Comparison of ENCODE assay signal across 27 mouse cellular contexts in genomic region chr17:85353636-85354035, GRCm38 (mm10).
DNase-seq lines count a peak whose midpoint lies in the region; ATAC-seq and TF ChIP-seq lines count a peak whose summit lies in the region.
"Had no signal": no experiment of that assay in that cellular context is flagged by ENCODE, and none has a peak within 500 bp of the region (broad histone marks: within the 10 kb centered on the region; RNA-seq: fewer than 3 reads in every experiment).

No protein-coding gene starts in this region.

- no peaks in the 10 kb centered on the region for H3K27me3 ChIP-seq in cerebellum, adult 2 months (ENCODE audit: control insufficient read depth, insufficient read depth, low read length)
- H3K27me3 ChIP-seq in hindbrain, postnatal 0 days (ENCODE audit: insufficient read depth, low read length), result no peaks in the 10 kb centered on the region
- H3K27me3 ChIP-seq in hindbrain, embryonic 13.5 days, result no peaks in the 10 kb centered on the region
- H3K27me3 ChIP-seq in midbrain, postnatal 0 days (ENCODE audit: insufficient read depth, low read length), result no peaks in the 10 kb centered on the region
- H3K27me3 ChIP-seq in midbrain, embryonic 15.5 days (replicated peaks), result no peaks in the 10 kb centered on the region
- H3K27me3 ChIP-seq: embryonic facial prominence, embryonic 13.5 days; forebrain, embryonic 13.5 days; heart, embryonic 12.5 days; heart, embryonic 15.5 days; hindbrain, embryonic 15.5 days; intestine, embryonic 15.5 days had no signal

- peaks cover 13% of the 10 kb centered on the region for H3K4me1 ChIP-seq in cerebellum, adult 2 months (ENCODE audit: control insufficient read depth, insufficient read depth, low read length)
- H3K4me1 ChIP-seq in hindbrain, postnatal 0 days (ENCODE audit: insufficient read depth, low read length), result no peaks in the 10 kb centered on the region; the same call in 1 of the 2 replicates
- H3K4me1 ChIP-seq in hindbrain, embryonic 13.5 days (replicated peaks), result no peaks in the 10 kb centered on the region
- H3K4me1 ChIP-seq in midbrain, postnatal 0 days (ENCODE audit: insufficient read depth, low read length), result no peaks in the 10 kb centered on the region
- no peaks in the 10 kb centered on the region for H3K4me1 ChIP-seq in midbrain, embryonic 15.5 days
- H3K4me1 ChIP-seq: embryonic facial prominence, embryonic 13.5 days; heart, embryonic 12.5 days; heart, embryonic 15.5 days; hindbrain, embryonic 15.5 days; intestine, embryonic 15.5 days had no signal

- no peak for DNase-seq in cerebellum, adult 9-10 months
- DNase-seq in cerebellum, postnatal 25 days, result peak; percentile 15 to 21
- no peak for DNase-seq in cerebellum, adult 2 months
- peak; percentile 24 for DNase-seq in hindbrain, postnatal 0 days (ENCODE audit: low spot score)
- peak; percentile 15 for DNase-seq in midbrain, postnatal 0 days (ENCODE audit: low spot score)
- DNase-seq: adrenal gland, postnatal 25 days; cerebellum, adult 11-12 months; embryo, embryonic 11 days; gastrocnemius, adult 2 months; gastrocnemius, postnatal 14 days; heart, adult 18-20 months; heart, postnatal 14 days; heart, postnatal 4 days; kidney, adult 11 months had no signal

- no peak overlapping the region for H3K9ac ChIP-seq in hindbrain, postnatal 0 days (replicated peaks; ENCODE audit: low read length)
- H3K9ac ChIP-seq in hindbrain, embryonic 13.5 days, result no peak overlapping the region
- H3K9ac ChIP-seq in midbrain, postnatal 0 days (replicated peaks; ENCODE audit: low read length, poor library complexity, severe bottlenecking), result no peak overlapping the region
- H3K9ac ChIP-seq in midbrain, embryonic 15.5 days, result no peak overlapping the region
- H3K9ac ChIP-seq: embryonic facial prominence, embryonic 13.5 days; forebrain, embryonic 13.5 days; heart, embryonic 12.5 days; heart, embryonic 15.5 days; hindbrain, embryonic 15.5 days; intestine, embryonic 15.5 days had no signal

- H3K4me2 ChIP-seq in hindbrain, postnatal 0 days (ENCODE audit: low read depth, low read length), result no peak overlapping the region
- no peak overlapping the region for H3K4me2 ChIP-seq in hindbrain, embryonic 13.5 days
- H3K4me2 ChIP-seq in midbrain, postnatal 0 days (ENCODE audit: low read depth, low read length, poor library complexity, severe bottlenecking), result no peak overlapping the region
- no peak overlapping the region for H3K4me2 ChIP-seq in midbrain, embryonic 15.5 days
- H3K4me2 ChIP-seq: embryonic facial prominence, embryonic 13.5 days; forebrain, embryonic 13.5 days; heart, embryonic 12.5 days; heart, embryonic 15.5 days; hindbrain, embryonic 15.5 days; intestine, embryonic 15.5 days had no signal

- ATAC-seq in cerebellum, adult (ENCODE audit: insufficient number of reproducible peaks, low FRiP score, low TSS enrichment), result 0 out of 2 replicates have a peak, but pooled peaks have one; percentile 27
- no peak for ATAC-seq in hindbrain, postnatal 0 days
- no peak for ATAC-seq in hindbrain, embryonic 13.5 days (ENCODE audit: low FRiP score)
- ATAC-seq in midbrain, postnatal 0 days (ENCODE audit: low FRiP score), result no peak
- no peak for ATAC-seq in midbrain, embryonic 15.5 days (replicated peaks)
- ATAC-seq: activated CD4-positive, CD25-positive, alpha-beta regulatory T cell, adult 4 months; forebrain, embryonic 13.5 days; forebrain, embryonic 16.5 days; intestine, embryonic 15.5 days had no signal

- 19% methylated on average over 10 of the region's 10 CpGs for WGBS in cerebellum, adult 2 months
- WGBS in hindbrain, postnatal 0 days, result 58% methylated on average over 10 of the region's 10 CpGs
- 82% methylated on average over 10 of the region's 10 CpGs for WGBS in hindbrain, embryonic 13.5 days
- WGBS in midbrain, postnatal 0 days, result 75% methylated on average over 10 of the region's 10 CpGs
- WGBS in midbrain, embryonic 15.5 days, result 82% methylated on average over 10 of the region's 10 CpGs

- H3K27ac ChIP-seq in cerebellum, adult 2 months (ENCODE audit: insufficient read depth, low read length), result no peak overlapping the region
- H3K27ac ChIP-seq in hindbrain, postnatal 0 days, result 0 out of 2 replicates have a peak overlapping the region, but pooled peaks have one; percentile 26
- H3K27ac ChIP-seq in hindbrain, embryonic 13.5 days, result no peak overlapping the region
- H3K27ac ChIP-seq in midbrain, postnatal 0 days (ENCODE audit: low read depth, low read length), result no peak overlapping the region
- no peak overlapping the region for H3K27ac ChIP-seq in midbrain, embryonic 15.5 days
- H3K27ac ChIP-seq: embryonic facial prominence, embryonic 10.5 days; embryonic facial prominence, embryonic 13.5 days; forebrain, embryonic 13.5 days; gastrocnemius, adult 2 months; heart, embryonic 15.5 days; hindbrain, embryonic 15.5 days; intestine, embryonic 15.5 days had no signal

- TF ChIP-seq CTCF in cerebellum, adult 2 months (IDR thresholded peaks at IDR 0.05; ENCODE audit: borderline replicate concordance, insufficient read depth, low read depth, low read length), result no peak
- TF ChIP-seq CTCF in hindbrain, postnatal 0 days (IDR thresholded peaks at IDR 0.05; ENCODE audit: low read depth), result no peak
- no peak for TF ChIP-seq CTCF in midbrain, postnatal 0 days (IDR thresholded peaks at IDR 0.05)

- TF ChIP-seq POLR2A in cerebellum, adult 2 months (IDR thresholded peaks at IDR 0.05; ENCODE audit: borderline replicate concordance, insufficient read depth, low read length), result no peak

- no peak overlapping the region for H3K4me3 ChIP-seq in cerebellum, adult 2 months (replicated peaks; ENCODE audit: insufficient read depth, low read depth, low read length)
- H3K4me3 ChIP-seq in hindbrain, postnatal 0 days (ENCODE audit: low read length), result no peak overlapping the region
- no peak overlapping the region for H3K4me3 ChIP-seq in hindbrain, embryonic 13.5 days
- H3K4me3 ChIP-seq in midbrain, postnatal 0 days (ENCODE audit: low read depth, low read length), result no peak overlapping the region
- H3K4me3 ChIP-seq in midbrain, embryonic 15.5 days, result no peak overlapping the region
- H3K4me3 ChIP-seq: embryonic facial prominence, embryonic 10.5 days; embryonic facial prominence, embryonic 13.5 days; erythroblast, embryonic 14.5 days; forebrain, embryonic 13.5 days; gastrocnemius, adult 2 months; heart, embryonic 12.5 days; heart, embryonic 15.5 days; hindbrain, embryonic 15.5 days; intestine, embryonic 15.5 days had no signal

- no peaks in the 10 kb centered on the region for H3K9me3 ChIP-seq in hindbrain, postnatal 0 days (ENCODE audit: low read length)
- H3K9me3 ChIP-seq in hindbrain, embryonic 13.5 days, result no peaks in the 10 kb centered on the region
- H3K9me3 ChIP-seq in midbrain, postnatal 0 days (ENCODE audit: low read length), result no peaks in the 10 kb centered on the region
- H3K9me3 ChIP-seq in midbrain, embryonic 15.5 days, result no peaks in the 10 kb centered on the region
- H3K9me3 ChIP-seq: embryonic facial prominence, embryonic 10.5 days; embryonic facial prominence, embryonic 13.5 days; forebrain, embryonic 13.5 days; heart, embryonic 15.5 days; hindbrain, embryonic 15.5 days; intestine, embryonic 15.5 days had no signal

- no peaks in the 10 kb centered on the region for H3K36me3 ChIP-seq in hindbrain, postnatal 0 days (ENCODE audit: insufficient read depth, low read length)
- no peaks in the 10 kb centered on the region for H3K36me3 ChIP-seq in hindbrain, embryonic 13.5 days
- no peaks in the 10 kb centered on the region for H3K36me3 ChIP-seq in midbrain, postnatal 0 days (ENCODE audit: insufficient read depth, low read length)
- no peaks in the 10 kb centered on the region for H3K36me3 ChIP-seq in midbrain, embryonic 15.5 days (replicated peaks)
- H3K36me3 ChIP-seq: embryonic facial prominence, embryonic 10.5 days; embryonic facial prominence, embryonic 13.5 days; heart, embryonic 12.5 days; heart, embryonic 15.5 days; hindbrain, embryonic 15.5 days; intestine, embryonic 15.5 days had no signal

Comparison
In these comparisons a context has a peak if more than half of its experiments do, and no peak if none do; other contexts are left out.
1. DNase-seq: peak in cerebellum, postnatal 25 days (2 of 2), hindbrain, postnatal 0 days (single experiment) and midbrain, postnatal 0 days (single experiment); none in cerebellum, adult 9-10 months (single experiment) and cerebellum, adult 2 months (0 of 2).